Mouse (Mus musculus): ENCODE measurements around the gene Ctnnd2. TPM values are rescaled to one million over a fixed set of nuclear protein-coding genes. Genes with fewer than 3 reads are reported as not detected.
A peak's percentile ranks its signal among the peaks of the same experiment; 100 is the strongest.

Gene Ctnnd2
- total RNA-seq, 2 experiments from 2014 or later = 212 to 226 TPM

GRCm38 (mm10) chr15:31004468-31004867, 832.1 kb downstream of the Ctnnd2 start:
- no peak for DNase-seq

- DNase-seq = peak in 1 of 2 experiments; percentile 17
Measured at GRCm38 (mm10) chr15:31004976-31005375, 832.6 kb downstream of the Ctnnd2 start.

GRCm38 (mm10) chr15:31006050-31006824, 833.8 kb downstream of the Ctnnd2 start:
- DNase-seq = no peak

GRCm38 (mm10) chr15:31006825-31007157, 834.4 kb downstream of the Ctnnd2 start:
- no peak for DNase-seq

- DNase-seq = no peak
Measured at GRCm38 (mm10) chr15:31008594-31008993, 836.2 kb downstream of the Ctnnd2 start.

GRCm38 (mm10) chr15:31020769-31021168, 848.4 kb downstream of the Ctnnd2 start:
- no peak for DNase-seq

- DNase-seq = no peak
Measured at GRCm38 (mm10) chr15:31022012-31022411, 849.6 kb downstream of the Ctnnd2 start.

GRCm38 (mm10) chr15:31022497-31022896, 850.1 kb downstream of the Ctnnd2 start:
- DNase-seq = no peak

- no peak for DNase-seq
Measured at GRCm38 (mm10) chr15:31023766-31024165, 851.4 kb downstream of the Ctnnd2 start.

- DNase-seq = no peak
Measured at GRCm38 (mm10) chr15:31027448-31028230, 855.2 kb downstream of the Ctnnd2 start.

GRCm38 (mm10) chr15:31044983-31045382, 872.6 kb downstream of the Ctnnd2 start:
- DNase-seq = no peak

- DNase-seq = no peak
Measured at GRCm38 (mm10) chr15:31051496-31051895, 879.1 kb downstream of the Ctnnd2 start.

- no peak for DNase-seq
Measured at GRCm38 (mm10) chr15:31056145-31056544, 883.8 kb downstream of the Ctnnd2 start.

- no peak for DNase-seq
Measured at GRCm38 (mm10) chr15:31058315-31058714, 885.9 kb downstream of the Ctnnd2 start.

- DNase-seq = no peak
Measured at GRCm38 (mm10) chr15:31063734-31064133, 891.3 kb downstream of the Ctnnd2 start.

- DNase-seq = peak in 1 of 2 experiments; percentile 18
Measured at GRCm38 (mm10) chr15:31068127-31068526, 895.7 kb downstream of the Ctnnd2 start.

GRCm38 (mm10) chr15:31070311-31070710, 897.9 kb downstream of the Ctnnd2 start:
- DNase-seq = no peak

Measured in layer of hippocampus, postnatal 36 days (tissue).